Mouse (Mus musculus) CH12.LX (cell line): ENCODE measurements around the gene Gm39566. TPM values are rescaled to one million over a fixed set of nuclear protein-coding genes. Genes with fewer than 3 reads are reported as not detected.

Experiments used
- DNase-seq: peaks from one replicate; pipeline ENCODE4 v3.0.0-alpha.2; 2013; ENCODE audit errors: extremely low read depth
- H3K27ac ChIP-seq: 2 replicates; pipeline ENCODE4 v1.5.1; 2012; ENCODE audit warnings: low read depth, mild to moderate bottlenecking, control low read depth, moderate library complexity; ENCODE audit not compliant: insufficient read depth
- H3K27me3 ChIP-seq: replicated peaks from 2 replicates; pipeline ENCODE3; 2012; ENCODE audit warnings: inconsistent platforms
- H3K36me3 ChIP-seq, 2 experiments: replicated peaks in 1 of 2; 2 replicates each; pipeline versions ENCODE3 to v1.6.1; 2012; ENCODE audit warnings: inconsistent platforms in 1 of 2, low read length in 1 of 2, mild to moderate bottlenecking in 1 of 2, mixed read lengths in 1 of 2, moderate library complexity in 1 of 2; ENCODE audit not compliant: control insufficient read depth in 1 of 2, insufficient read depth in 1 of 2
- H3K4me1 ChIP-seq, 2 experiments: 2 replicates each; pipeline ENCODE4 v1.6.1; 2012; ENCODE audit warnings: inconsistent platforms in 1 of 2, moderate library complexity in 1 of 2; ENCODE audit not compliant: insufficient read depth in 2 of 2, control insufficient read depth in 1 of 2
- H3K4me2 ChIP-seq: 2 replicates; pipeline ENCODE4 v1.6.1; 2012; ENCODE audit warnings: low read depth, mild to moderate bottlenecking, control low read depth; ENCODE audit not compliant: poor library complexity, insufficient read depth, severe bottlenecking
- H3K4me3 ChIP-seq, 3 experiments: fragments of 150-350 bp in 1 of 3; sonication (generic) in 1 of 3; replicated peaks in 1 of 3; 2 replicates each; pipeline versions ENCODE3 to v1.5.1; 2011 to 2012; ENCODE audit warnings: low read depth in 2 of 3, low read length in 2 of 3, mild to moderate bottlenecking in 2 of 3, moderate library complexity in 2 of 3, control low read depth in 1 of 3, improper control_type of control experiment in 1 of 3, inconsistent platforms in 1 of 3, mixed read lengths in 1 of 3; ENCODE audit not compliant: poor library complexity in 1 of 3
- H3K79me2 ChIP-seq: replicated peaks from 2 replicates; pipeline ENCODE4 v1.6.1; 2012; ENCODE audit warnings: mild to moderate bottlenecking, moderate library complexity; ENCODE audit not compliant: control insufficient read depth, poor library complexity, insufficient read depth, severe bottlenecking; ENCODE audit errors: extremely low read depth
- H3K9ac ChIP-seq: 2 replicates; pipeline ENCODE4 v1.6.1; 2012; ENCODE audit warnings: low read depth, mild to moderate bottlenecking, control low read depth, moderate library complexity; ENCODE audit not compliant: insufficient read depth
- H3K9me3 ChIP-seq: replicated peaks from 2 replicates; pipeline ENCODE3; 2012; ENCODE audit warnings: low read length, inconsistent platforms, mixed read lengths
- CHD1 ChIP-seq: IDR thresholded peaks from 2 replicates; pipeline ENCODE4 v1.6.1; 2012; ENCODE audit warnings: low read depth, low read length, improper control_type of control experiment, inconsistent platforms
- CHD2 ChIP-seq: IDR thresholded peaks from 2 replicates; pipeline ENCODE4 v1.6.1; 2011; ENCODE audit warnings: low read length, improper control_type of control experiment
- CTCF ChIP-seq, 2 experiments: IDR thresholded peaks in 1 of 2; conservative IDR thresholded peaks in 1 of 2; 2 replicates each; pipeline ENCODE4 v1.5.1; 2011 to 2012; ENCODE audit warnings: low read depth in 2 of 2, low read length in 2 of 2, improper control_type of control experiment in 1 of 2, inconsistent platforms in 1 of 2, mild to moderate bottlenecking in 1 of 2, moderate library complexity in 1 of 2
- E2F4 ChIP-seq: IDR thresholded peaks from 2 replicates; pipeline ENCODE4 v1.6.1; 2011; ENCODE audit warnings: low read depth, low read length, improper control_type of control experiment; ENCODE audit not compliant: insufficient replicate concordance
- ELF1 ChIP-seq: IDR thresholded peaks from 2 replicates; pipeline ENCODE4 v1.6.1; 2014; ENCODE audit warnings: low read depth, mild to moderate bottlenecking, inconsistent platforms, low read length, improper control_type of control experiment
- EP300 ChIP-seq: IDR thresholded peaks from 2 replicates; pipeline ENCODE4 v1.6.1; 2011; ENCODE audit warnings: low read length, improper control_type of control experiment
- ETS1 ChIP-seq: conservative IDR thresholded peaks from 2 replicates; pipeline ENCODE4 v1.6.1; 2012; ENCODE audit warnings: low read depth, mild to moderate bottlenecking, inconsistent platforms, low read length, improper control_type of control experiment, moderate library complexity
- GABPA ChIP-seq: IDR thresholded peaks from 2 replicates; pipeline ENCODE4 v1.6.1; 2012; ENCODE audit warnings: low read depth, low read length, improper control_type of control experiment, inconsistent platforms; ENCODE audit not compliant: insufficient replicate concordance
- IRF4 ChIP-seq: IDR thresholded peaks from 2 replicates; pipeline ENCODE4 v1.6.1; 2014; ENCODE audit warnings: low read depth, mild to moderate bottlenecking, inconsistent platforms, low read length, improper control_type of control experiment
- JUN ChIP-seq: IDR thresholded peaks from 2 replicates; pipeline ENCODE4 v1.6.1; 2011; ENCODE audit warnings: low read depth, mild to moderate bottlenecking, low read length, improper control_type of control experiment, moderate library complexity; ENCODE audit not compliant: insufficient read depth
- JUND ChIP-seq: conservative IDR thresholded peaks from 2 replicates; pipeline ENCODE4 v1.6.1; 2011; ENCODE audit warnings: low read depth, low read length, improper control_type of control experiment
- KAT2A ChIP-seq: IDR thresholded peaks from 2 replicates; pipeline ENCODE4 v1.6.1; 2012; ENCODE audit warnings: low read length, improper control_type of control experiment, inconsistent platforms; ENCODE audit not compliant: insufficient replicate concordance
- MAFK ChIP-seq: IDR thresholded peaks from 2 replicates; pipeline ENCODE4 v1.6.1; 2011; ENCODE audit warnings: low read length, improper control_type of control experiment; ENCODE audit not compliant: insufficient replicate concordance
- MAX ChIP-seq: IDR thresholded peaks from 2 replicates; pipeline ENCODE4 v1.6.1; 2011; ENCODE audit warnings: low read length, improper control_type of control experiment
- MAZ ChIP-seq: IDR thresholded peaks from 2 replicates; pipeline ENCODE4 v1.6.1; 2012; ENCODE audit warnings: low read depth, mild to moderate bottlenecking, inconsistent platforms, low read length, improper control_type of control experiment, moderate library complexity
- MEF2A ChIP-seq: IDR thresholded peaks from 2 replicates; pipeline ENCODE4 v1.6.1; 2014; ENCODE audit warnings: low read depth, mild to moderate bottlenecking, inconsistent platforms, low read length, improper control_type of control experiment, borderline replicate concordance
- MXI1 ChIP-seq: IDR thresholded peaks from 2 replicates; pipeline ENCODE4 v1.6.1; 2011; ENCODE audit warnings: mild to moderate bottlenecking, low read depth, low read length, improper control_type of control experiment
- MYC ChIP-seq: IDR thresholded peaks from 2 replicates; pipeline ENCODE4 v1.6.1; 2011; ENCODE audit warnings: low read depth, mild to moderate bottlenecking, improper control_type of control experiment, low read length
- NELFE ChIP-seq: IDR thresholded peaks from 2 replicates; pipeline ENCODE4 v1.6.1; 2011; ENCODE audit warnings: low read depth, low read length, improper control_type of control experiment
- NRF1 ChIP-seq: IDR thresholded peaks from 2 replicates; pipeline ENCODE4 v1.6.1; 2014; ENCODE audit warnings: low read depth, mild to moderate bottlenecking, inconsistent platforms, low read length, improper control_type of control experiment, moderate library complexity
- POLR2A ChIP-seq: IDR thresholded peaks from 2 replicates; pipeline ENCODE4 v1.6.1; 2011; ENCODE audit warnings: low read depth, mild to moderate bottlenecking, improper control_type of control experiment, low read length
- POLR2AphosphoS2 ChIP-seq: IDR thresholded peaks from 2 replicates; pipeline ENCODE4 v1.6.1; 2011; ENCODE audit warnings: low read depth, low read length, improper control_type of control experiment
- RAD21 ChIP-seq: IDR thresholded peaks from 2 replicates; pipeline ENCODE4 v1.6.1; 2011; ENCODE audit warnings: low read depth, mild to moderate bottlenecking, low read length, improper control_type of control experiment, moderate library complexity
- RCOR1 ChIP-seq: conservative IDR thresholded peaks from 2 replicates; pipeline ENCODE4 v1.6.1; 2012; ENCODE audit warnings: low read depth, mild to moderate bottlenecking, inconsistent platforms, low read length, improper control_type of control experiment
- SIN3A ChIP-seq: IDR thresholded peaks from 2 replicates; pipeline ENCODE4 v1.6.1; 2012; ENCODE audit warnings: low read length, improper control_type of control experiment, inconsistent platforms
- SMC3 ChIP-seq: IDR thresholded peaks from 2 replicates; pipeline ENCODE4 v1.6.1; 2011; ENCODE audit warnings: low read depth, low read length, improper control_type of control experiment
- TBP ChIP-seq: conservative IDR thresholded peaks from 2 replicates; pipeline ENCODE4 v1.6.1; 2011; ENCODE audit warnings: low read depth, low read length, improper control_type of control experiment
- TCF12 ChIP-seq: IDR thresholded peaks from 2 replicates; pipeline ENCODE4 v1.6.1; 2014; ENCODE audit warnings: low read depth, mild to moderate bottlenecking, inconsistent platforms, low read length, improper control_type of control experiment
- UBTF ChIP-seq: IDR thresholded peaks from 2 replicates; pipeline ENCODE4 v1.6.1; 2012; ENCODE audit warnings: low read depth, mild to moderate bottlenecking, inconsistent platforms, low read length, improper control_type of control experiment, moderate library complexity
- USF1 ChIP-seq: IDR thresholded peaks from 2 replicates; pipeline ENCODE4 v1.6.1; 2014; ENCODE audit warnings: low read depth, mild to moderate bottlenecking, inconsistent platforms, low read length, improper control_type of control experiment
- USF2 ChIP-seq: conservative IDR thresholded peaks from 2 replicates; pipeline ENCODE4 v1.6.1; 2011; ENCODE audit warnings: low read depth, low read length, improper control_type of control experiment
- ZC3H11A ChIP-seq: IDR thresholded peaks from 2 replicates; pipeline ENCODE4 v1.6.1; 2012; ENCODE audit warnings: low read depth, mild to moderate bottlenecking, inconsistent platforms, low read length, improper control_type of control experiment
- ZKSCAN1 ChIP-seq: IDR thresholded peaks from 2 replicates; pipeline ENCODE4 v1.6.1; 2012; ENCODE audit warnings: low read depth, inconsistent platforms, low read length, improper control_type of control experiment, borderline replicate concordance
- ZMIZ1 ChIP-seq: IDR thresholded peaks from 2 replicates; pipeline ENCODE4 v1.6.1; 2012; ENCODE audit warnings: low read depth, mild to moderate bottlenecking, inconsistent platforms, low read length, improper control_type of control experiment
- ZNF384 ChIP-seq: IDR thresholded peaks from 2 replicates; pipeline ENCODE4 v1.6.1; 2012; ENCODE audit warnings: low read depth, low read length, improper control_type of control experiment, inconsistent platforms
- dilution Hi-C: fragments of 300-500 bp; cut with MboI; formaldehyde crosslinking; loops from 2 replicates; pipeline ENCODE4 v1.14.3; 2020; ENCODE audit warnings: low sequenced_read_pairs; ENCODE audit not compliant: extremely low pct_unique_long_range_greater_than_20kb, extremely low pct_ligation_motif_present
- in situ Hi-C: fragments of 300-500 bp; cut with MboI; formaldehyde crosslinking; loops from 3 replicates; pipeline ENCODE4 v1.14.3; 2019; ENCODE audit warnings: low sequenced_read_pairs, low pct_ligation_motif_present, low pct_unique_long_range_greater_than_20kb, mixed read lengths
- polyA plus RNA-seq: library from polyadenylated mRNA; unstranded; fragments of >175 nt; gene quantifications from 2 replicates; pipeline ENCODE4 v1.2.1, GENCODE M21; 2012; ENCODE audit warnings: low read depth; ENCODE audit not compliant: insufficient read length
- total RNA-seq, 2 experiments: library from RNA; depleted of rRNA; stranded (reverse); fragments of 300-350 nt in 1 of 2; fragments of >200 nt in 1 of 2; gene quantifications; 2 replicates each; pipeline ENCODE4 v1.2.3; 2012 to 2014

Gm39566 gene
- total and polyA plus RNA-seq, 3 experiments = not detected

GRCm38 (mm10) chr11:69795983-69796435 lies 19.1 kb downstream of the Gm39566 start (continued):
- TF ChIP-seq MYC = no peak

GRCm38 (mm10) chr11:69795168-69795982 lies 19.7 kb downstream of the Gm39566 start, which contains the start of gene Chrnb1:
TSS of gene Chrnb1 (minus strand) at chr11:69795943.
- peak within 1 kb of the TSS; percentile 66 for H3K9ac ChIP-seq
- H3K36me3 ChIP-seq = peaks cover 0 to 6% of the 10 kb centered on the region in 2 experiments
- DNase-seq = peak; percentile 100
- no peaks in the 10 kb centered on the region for H3K79me2 ChIP-seq
- H3K9me3 ChIP-seq = peaks cover 4% of the 10 kb centered on the region
- 0 out of 2 replicates have a peak within 1 kb of the TSS, but pooled peaks have one; percentile 5 for H3K27ac ChIP-seq
- in situ Hi-C loops (no loop called here), dilution Hi-C loops (no loop called here)
- H3K27me3 ChIP-seq = peaks cover 5% of the 10 kb centered on the region
- peak within 1 kb of the TSS; percentile 59 to 67 (median 61) for H3K4me3 ChIP-seq
- H3K4me1 ChIP-seq = peaks cover 8 to 46% of the 10 kb centered on the region in 2 experiments
- peak within 1 kb of the TSS; percentile 86 for H3K4me2 ChIP-seq
- TF ChIP-seq ETS1 = no peak
- no peak for TF ChIP-seq SMC3
- TF ChIP-seq NRF1 = peak; percentile 54; the same call in 1 of the 2 replicates
- peak; percentile 85 for TF ChIP-seq POLR2A
- TF ChIP-seq ELF1 = peak; percentile 67
- no peak for TF ChIP-seq UBTF
- no peak for TF ChIP-seq ZC3H11A
- no peak; the same call in 1 of the 2 replicates for TF ChIP-seq RCOR1
- TF ChIP-seq MYC = peak; percentile 74; the same call in 1 of the 2 replicates
- 0 out of 2 replicates have a peak, but pooled peaks have one; percentile 53 for TF ChIP-seq CHD1
- TF ChIP-seq POLR2AphosphoS2 = peak; percentile 90
- peak; percentile 67 for TF ChIP-seq MXI1
- no peak; the same call in 1 of the 2 replicates for TF ChIP-seq RAD21
- TF ChIP-seq CTCF (conservative IDR thresholded peaks at IDR 0.05 in 1 of 2, IDR thresholded peaks at IDR 0.05 in 1 of 2; ENCODE audit: low read depth in 2 of 2, low read length in 2 of 2) = no peak
- no peak for TF ChIP-seq JUND
- TF ChIP-seq TCF12 = peak; percentile 58; the same call in 1 of the 2 replicates
- TF ChIP-seq ZKSCAN1 = no peak
- peak; percentile 65; the same call in 1 of the 2 replicates for TF ChIP-seq E2F4
- TF ChIP-seq MAX = peak; percentile 66
- TF ChIP-seq MAFK = no peak
- TF ChIP-seq NELFE = peak; percentile 78
- TF ChIP-seq USF2 = no peak
- 0 out of 2 replicates have a peak, but pooled peaks have one; percentile 13 for TF ChIP-seq MEF2A
- peak; percentile 63 for TF ChIP-seq IRF4
- TF ChIP-seq KAT2A = 0 out of 2 replicates have a peak, but pooled peaks have one; percentile 15
- no peak for TF ChIP-seq CHD2
- no peak; the same call in 1 of the 2 replicates for TF ChIP-seq EP300
- TF ChIP-seq SIN3A = peak; percentile 74; the same call in 1 of the 2 replicates
- no peak for TF ChIP-seq JUN
- TF ChIP-seq USF1 = no peak
- no peak for TF ChIP-seq GABPA
- no peak for TF ChIP-seq ZNF384
- TF ChIP-seq TBP = peak; percentile 60; the same call in 1 of the 2 replicates
- peak; percentile 89; the same call in 1 of the 2 replicates for TF ChIP-seq ZMIZ1
- peak; percentile 15 for TF ChIP-seq MAZ
